In genomic region chr1:83076190-83076917, GRCm38 (mm10) we compare ENCODE assay signal across 9 mouse cellular contexts. TPM values are rescaled to one million over a fixed set of nuclear protein-coding genes. Genes with fewer than 3 reads are reported as not detected.
A peak's percentile ranks its signal among the peaks of the same experiment; 100 is the strongest.
DNase-seq lines count a peak whose midpoint lies in the region; ATAC-seq and TF ChIP-seq lines count a peak whose summit lies in the region.
"Had no signal": no experiment of that assay in that cellular context is flagged by ENCODE, and none has a peak within 500 bp of the region (broad histone marks: within the 10 kb centered on the region; RNA-seq: fewer than 3 reads in every experiment).

No protein-coding gene starts in this region.

- H3K36me3 ChIP-seq in lung, embryonic 14.5 days (ENCODE audit: insufficient read depth) = no peaks in the 10 kb centered on the region
- H3K36me3 ChIP-seq in forebrain, embryonic 15.5 days = no peaks in the 10 kb centered on the region
- no peaks in the 10 kb centered on the region for H3K36me3 ChIP-seq in liver, embryonic 12.5 days
- H3K36me3 ChIP-seq in neural tube, embryonic 15.5 days = no peaks in the 10 kb centered on the region

- 44% methylated on average over 11 of the region's 11 CpGs for WGBS in lung, embryonic 14.5 days
- 53% methylated on average over 11 of the region's 11 CpGs for WGBS in forebrain, embryonic 15.5 days
- 38% methylated on average over 11 of the region's 11 CpGs for WGBS in liver, embryonic 12.5 days (ENCODE audit: insufficient replicate concordance)
- WGBS in neural tube, embryonic 15.5 days = 48% methylated on average over 11 of the region's 11 CpGs

- H3K9ac ChIP-seq in lung, embryonic 14.5 days = peak overlapping the region; percentile 29; the same call in 1 of the 2 replicates
- H3K9ac ChIP-seq in forebrain, embryonic 15.5 days (replicated peaks) = no peak overlapping the region
- H3K9ac ChIP-seq in liver, embryonic 12.5 days = no peak overlapping the region
- no peak overlapping the region for H3K9ac ChIP-seq in neural tube, embryonic 15.5 days (replicated peaks)

- peak; percentile 86 for TF ChIP-seq CTCF in lung, embryonic 14.5 days (IDR thresholded peaks at IDR 0.05; ENCODE audit: low read depth)

- H3K9me3 ChIP-seq in lung, embryonic 14.5 days (ENCODE audit: low read depth, low read length) = no peaks in the 10 kb centered on the region
- no peaks in the 10 kb centered on the region for H3K9me3 ChIP-seq in forebrain, embryonic 15.5 days
- H3K9me3 ChIP-seq in liver, embryonic 12.5 days (replicated peaks) = no peaks in the 10 kb centered on the region
- H3K9me3 ChIP-seq in neural tube, embryonic 15.5 days (replicated peaks) = no peaks in the 10 kb centered on the region

- no peaks in the 10 kb centered on the region for H3K27me3 ChIP-seq in lung, embryonic 14.5 days (ENCODE audit: insufficient read depth, low read length)
- H3K27me3 ChIP-seq in forebrain, embryonic 15.5 days = no peaks in the 10 kb centered on the region
- H3K27me3 ChIP-seq in liver, embryonic 12.5 days (replicated peaks) = no peaks in the 10 kb centered on the region
- no peaks in the 10 kb centered on the region for H3K27me3 ChIP-seq in neural tube, embryonic 15.5 days (replicated peaks)

- H3K4me1 ChIP-seq in lung, embryonic 14.5 days (ENCODE audit: insufficient read depth) = no peaks in the 10 kb centered on the region
- H3K4me1 ChIP-seq in forebrain, embryonic 15.5 days = no peaks in the 10 kb centered on the region; the same call in 1 of the 2 replicates
- H3K4me1 ChIP-seq in liver, embryonic 12.5 days = no peaks in the 10 kb centered on the region
- no peaks in the 10 kb centered on the region for H3K4me1 ChIP-seq in neural tube, embryonic 15.5 days

- ATAC-seq in lung, embryonic 14.5 days (ENCODE audit: insufficient read depth) = peak; percentile 82; the same call in 1 of the 2 replicates
- peak; percentile 96 for ATAC-seq in forebrain, embryonic 15.5 days (replicated peaks)
- no peak for ATAC-seq in liver, embryonic 12.5 days
- ATAC-seq in neural tube, embryonic 15.5 days (ENCODE audit: low FRiP score) = peak; percentile 94

- H3K4me3 ChIP-seq in lung, embryonic 14.5 days (ENCODE audit: low read depth, low read length) = no peak overlapping the region; the same call in 1 of the 2 replicates
- H3K4me3 ChIP-seq in forebrain, embryonic 15.5 days = peak overlapping the region; percentile 23
- H3K4me3 ChIP-seq in liver, embryonic 12.5 days = no peak overlapping the region
- H3K4me3 ChIP-seq in neural tube, embryonic 15.5 days (replicated peaks) = peak overlapping the region; percentile 31
- H3K4me3 ChIP-seq: erythroblast, embryonic 14.5 days had no signal

- H3K4me2 ChIP-seq in lung, embryonic 14.5 days = peak overlapping the region; percentile 55
- peak overlapping the region; percentile 37 for H3K4me2 ChIP-seq in forebrain, embryonic 15.5 days (replicated peaks)
- 0 out of 2 replicates have a peak overlapping the region, but pooled peaks have one; percentile 9 for H3K4me2 ChIP-seq in liver, embryonic 12.5 days
- peak overlapping the region; percentile 52 for H3K4me2 ChIP-seq in neural tube, embryonic 15.5 days

- no peak overlapping the region for H3K27ac ChIP-seq in lung, embryonic 14.5 days (ENCODE audit: low read depth)
- no peak overlapping the region for H3K27ac ChIP-seq in forebrain, embryonic 15.5 days (replicated peaks)
- no peak overlapping the region for H3K27ac ChIP-seq in liver, embryonic 12.5 days
- H3K27ac ChIP-seq in neural tube, embryonic 15.5 days (replicated peaks) = no peak overlapping the region

- DNase-seq in lung, embryonic 14.5 days = peak; percentile 88
- DNase-seq in lung, adult 18-20 months = no peak
- DNase-seq in adipocyte (ENCODE audit: low spot score) = peak; percentile 33
- DNase-seq in kidney, adult 8-10 months = peak; percentile 24 to 36
- no peak for DNase-seq in gastrocnemius, adult 8-10 months (ENCODE audit: low spot score in 2 of 2)

RNA-seq across cellular contexts. Expression of gene Krtap28-13, which starts 15.6 kb away (rescaled TPM):
- not detected in 2 replicates for polyA plus RNA-seq in lung, embryonic 14.5 days (2014; fragmentation: Nextera tagmentation; extraction: Ambion mirVana)
- not detected in 2 replicates for polyA plus RNA-seq in forebrain, embryonic 15.5 days (2015; fragmentation: Nextera tagmentation; extraction: Ambion mirVana)
- not detected in 2 replicates for polyA plus RNA-seq in liver, embryonic 12.5 days (2016; fragmentation: Nextera tagmentation; extraction: Ambion mirVana)
- polyA plus RNA-seq in neural tube, embryonic 15.5 days (2015; fragmentation: Nextera tagmentation; extraction: Ambion mirVana) = not detected in 2 replicates
- not detected for total RNA-seq in gastrocnemius, adult 8-10 months (2022)
- polyA plus RNA-seq: erythroblast, embryonic 14.5 days had no signal

RNA-seq across cellular contexts. Expression of gene A030005K14Rik, which starts 17.2 kb away (rescaled TPM):
- not detected in 2 replicates for polyA plus RNA-seq in lung, embryonic 14.5 days (2014; fragmentation: Nextera tagmentation; extraction: Ambion mirVana)
- not detected in 2 replicates for polyA plus RNA-seq in forebrain, embryonic 15.5 days (2015; fragmentation: Nextera tagmentation; extraction: Ambion mirVana)
- polyA plus RNA-seq in liver, embryonic 12.5 days (2016; fragmentation: Nextera tagmentation; extraction: Ambion mirVana) = not detected in 2 replicates
- polyA plus RNA-seq in neural tube, embryonic 15.5 days (2015; fragmentation: Nextera tagmentation; extraction: Ambion mirVana) = not detected in 2 replicates
- total RNA-seq in gastrocnemius, adult 8-10 months (2022) = not detected
- polyA plus RNA-seq: erythroblast, embryonic 14.5 days had no signal

RNA-seq across cellular contexts. Expression of gene Gm47969, which starts 31.6 kb away (rescaled TPM):
- polyA plus RNA-seq in lung, embryonic 14.5 days (2014; fragmentation: Nextera tagmentation; extraction: Ambion mirVana) = not detected in 2 replicates
- not detected in 2 replicates for polyA plus RNA-seq in forebrain, embryonic 15.5 days (2015; fragmentation: Nextera tagmentation; extraction: Ambion mirVana)
- not detected in 2 replicates for polyA plus RNA-seq in liver, embryonic 12.5 days (2016; fragmentation: Nextera tagmentation; extraction: Ambion mirVana)
- not detected in 2 replicates for polyA plus RNA-seq in neural tube, embryonic 15.5 days (2015; fragmentation: Nextera tagmentation; extraction: Ambion mirVana)
- total RNA-seq in gastrocnemius, adult 8-10 months (2022) = not detected
- polyA plus RNA-seq: erythroblast, embryonic 14.5 days had no signal

RNA-seq across cellular contexts. Expression of gene Krtap28-10, which starts 34.1 kb away (rescaled TPM):
- polyA plus RNA-seq in lung, embryonic 14.5 days (2014; fragmentation: Nextera tagmentation; extraction: Ambion mirVana) = not detected in 2 replicates
- not detected in 2 replicates for polyA plus RNA-seq in forebrain, embryonic 15.5 days (2015; fragmentation: Nextera tagmentation; extraction: Ambion mirVana)
- polyA plus RNA-seq in liver, embryonic 12.5 days (2016; fragmentation: Nextera tagmentation; extraction: Ambion mirVana) = not detected in 2 replicates
- not detected in 2 replicates for polyA plus RNA-seq in neural tube, embryonic 15.5 days (2015; fragmentation: Nextera tagmentation; extraction: Ambion mirVana)
- not detected for total RNA-seq in gastrocnemius, adult 8-10 months (2022)
- polyA plus RNA-seq: erythroblast, embryonic 14.5 days had no signal

RNA-seq across cellular contexts. Expression of gene Slc19a3, which starts 38.1 kb away (rescaled TPM):
- 0.51 and 0.80 TPM in 2 replicates for polyA plus RNA-seq in lung, embryonic 14.5 days (2014; fragmentation: Nextera tagmentation; extraction: Ambion mirVana)
- 0.55 and 0.81 TPM in 2 replicates for polyA plus RNA-seq in forebrain, embryonic 15.5 days (2015; fragmentation: Nextera tagmentation; extraction: Ambion mirVana)
- polyA plus RNA-seq in liver, embryonic 12.5 days (2016; fragmentation: Nextera tagmentation; extraction: Ambion mirVana) = 0.15 and 0.33 TPM in 2 replicates
- polyA plus RNA-seq in neural tube, embryonic 15.5 days (2015; fragmentation: Nextera tagmentation; extraction: Ambion mirVana) = 0.75 and 1.1 TPM in 2 replicates
- total RNA-seq in gastrocnemius, adult 8-10 months (2022) = under 1 TPM in 1 of 4 experiments, not detected in 3; 0.27 TPM
- polyA plus RNA-seq: erythroblast, embryonic 14.5 days had no signal

Comparison
In these comparisons a context has a peak if more than half of its experiments do, and no peak if none do; other contexts are left out.
1. DNase-seq: peak in lung, embryonic 14.5 days (single experiment), adipocyte (single experiment) and kidney, adult 8-10 months (2 of 2); none in lung, adult 18-20 months (0 of 2) and gastrocnemius, adult 8-10 months (0 of 2).
2. H3K4me3 ChIP-seq: peak in forebrain, embryonic 15.5 days (single experiment) and neural tube, embryonic 15.5 days (single experiment); none in lung, embryonic 14.5 days (single experiment) and liver, embryonic 12.5 days (single experiment).
3. Peak in every context shown above with its lines, with median percentiles within 50 percentile points of each other: H3K4me2 ChIP-seq.